Mouse (Mus musculus) heart, embryonic 11.5 days (tissue): ENCODE measurements around the gene Sox5. TPM values are rescaled to one million over a fixed set of nuclear protein-coding genes. Genes with fewer than 3 reads are reported as not detected.

Source experiments
- ATAC-seq: fragments of 200-750 bp; cut with Nextera tagmentation; replicated peaks from 2 replicates; pipeline ENCODE4 v1.8.0; 2017; ENCODE audit warnings: moderate library complexity; ENCODE audit not compliant: insufficient number of reproducible peaks, low FRiP score, low TSS enrichment
- H3K27ac ChIP-seq: fragments of 300-500 bp; sonication (generic); 2 replicates; pipeline ENCODE4 v1.5.1; 2014; ENCODE audit warnings: mild to moderate bottlenecking, low read depth, low read length
- H3K27me3 ChIP-seq: fragments of 300-500 bp; sonication (generic); 2 replicates; pipeline ENCODE4 v1.6.1; 2014; ENCODE audit warnings: mild to moderate bottlenecking, low read length, mixed read lengths; ENCODE audit not compliant: control insufficient read depth, insufficient read depth
- H3K36me3 ChIP-seq: fragments of 300-500 bp; sonication (generic); 2 replicates; pipeline ENCODE4 v1.6.1; 2014; ENCODE audit warnings: mild to moderate bottlenecking, low read length, moderate library complexity, mixed read lengths; ENCODE audit not compliant: control insufficient read depth, insufficient read depth
- H3K4me1 ChIP-seq: fragments of 300-500 bp; sonication (generic); 2 replicates; pipeline ENCODE4 v1.6.1; 2014; ENCODE audit warnings: low read length; ENCODE audit not compliant: control insufficient read depth, insufficient read depth
- H3K4me2 ChIP-seq: fragments of 300-500 bp; sonication (generic); 2 replicates; pipeline ENCODE4 v1.6.1; 2014; ENCODE audit warnings: mild to moderate bottlenecking, moderate library complexity
- H3K4me3 ChIP-seq: fragments of 300-500 bp; sonication (generic); 2 replicates; pipeline ENCODE4 v1.5.1; 2014; ENCODE audit warnings: low read depth, low read length
- H3K9ac ChIP-seq: fragments of 300-500 bp; sonication (generic); 2 replicates; pipeline ENCODE4 v1.6.1; 2014; ENCODE audit warnings: mild to moderate bottlenecking, low read depth, low read length, moderate library complexity
- H3K9me3 ChIP-seq: fragments of 300-500 bp; sonication (generic); replicated peaks from 2 replicates; pipeline ENCODE4 v1.6.1; 2016; ENCODE audit warnings: low read length; ENCODE audit not compliant: control insufficient read depth
- WGBS: fragments of 180-500 bp; shearing (Covaris S2); extraction: QIAGEN DNeasy Blood & Tissue Kit; methylation state at CpG from one replicate; pipeline ENCODE4 v1.1.7; 2014; ENCODE audit not compliant: insufficient replicate concordance; 5-methylcytosine and 5-hydroxymethylcytosine counted together
- polyA plus RNA-seq: library from polyadenylated mRNA; unstranded; fragments of >200 nt; fragmentation: Nextera tagmentation; extraction: Ambion mirVana; gene quantifications from 2 replicates; pipeline ENCODE4 v1.2.1, GENCODE M21; 2014

Gene Sox5
- polyA plus RNA-seq, 1 experiment from 2014 or later = 16.2 TPM

DNA sequence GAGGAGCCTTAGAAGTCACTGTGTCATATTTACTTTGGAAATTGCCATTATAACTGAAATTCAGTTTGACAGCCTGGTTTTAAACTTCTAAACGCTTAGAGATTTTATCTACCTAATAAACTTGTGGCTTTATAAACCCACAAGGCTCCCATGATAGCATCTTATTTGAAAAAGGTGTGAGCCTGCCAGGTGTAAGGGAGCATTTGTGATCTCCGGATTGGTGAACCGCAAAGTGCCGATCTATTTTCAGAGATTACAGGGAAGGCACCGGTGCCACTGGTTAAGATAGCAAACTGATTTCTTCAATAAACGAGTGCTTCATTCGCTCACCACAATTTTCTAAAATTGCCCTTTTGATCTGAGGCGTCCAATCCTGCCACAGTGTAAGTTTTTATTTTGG, 107.9 kb downstream of the Sox5 start:
- ATAC-seq = no peak
- H3K9ac ChIP-seq = no peak overlapping the region
- no peaks in the 10 kb centered on the region for H3K27me3 ChIP-seq
- no peak overlapping the region for H3K4me2 ChIP-seq
- no peak overlapping the region for H3K27ac ChIP-seq
- H3K4me3 ChIP-seq = no peak overlapping the region
- no peaks in the 10 kb centered on the region for H3K36me3 ChIP-seq
- H3K4me1 ChIP-seq = no peaks in the 10 kb centered on the region
- WGBS = 80% methylated on average over 8 of the region's 8 CpGs
- H3K9me3 ChIP-seq = no peaks in the 10 kb centered on the region

- H3K4me3 ChIP-seq = no peak overlapping the region
Measured at GRCm38 (mm10) chr6:144670433-144671167, 111.2 kb downstream of the Sox5 start.

GRCm38 (mm10) chr6:144666617-144667016, 115.2 kb downstream of the Sox5 start:
- 88% methylated on average over 6 of the region's 6 CpGs for WGBS
- H3K27me3 ChIP-seq = no peaks in the 10 kb centered on the region

More at GRCm38 (mm10) chr6:144670433-144671167, 111.2 kb downstream of the Sox5 start:
- 40% methylated on average over 3 of the region's 3 CpGs for WGBS
- H3K9me3 ChIP-seq = 0 out of 2 replicates have a peak, but pooled peaks cover 3% of the 10 kb centered on the region
- no peak for ATAC-seq
- H3K27ac ChIP-seq = no peak overlapping the region
- no peak overlapping the region for H3K9ac ChIP-seq
- no peaks in the 10 kb centered on the region for H3K27me3 ChIP-seq
- no peak overlapping the region for H3K4me2 ChIP-seq
- no peaks in the 10 kb centered on the region for H3K4me1 ChIP-seq
- H3K36me3 ChIP-seq = no peaks in the 10 kb centered on the region

GRCm38 (mm10) chr6:144664765-144665164, 117.0 kb downstream of the Sox5 start:
- H3K27ac ChIP-seq = no peak overlapping the region
- no peak overlapping the region for H3K9ac ChIP-seq
- H3K36me3 ChIP-seq = no peaks in the 10 kb centered on the region
- no peak overlapping the region for H3K4me3 ChIP-seq
- no peak overlapping the region for H3K4me2 ChIP-seq
- H3K9me3 ChIP-seq = 0 out of 2 replicates have a peak, but pooled peaks cover 3% of the 10 kb centered on the region
- no peak for ATAC-seq
- no peaks in the 10 kb centered on the region for H3K4me1 ChIP-seq
- no peaks in the 10 kb centered on the region for H3K27me3 ChIP-seq
- WGBS = 79% methylated on average over 9 of the region's 9 CpGs

More at GRCm38 (mm10) chr6:144666617-144667016, 115.2 kb downstream of the Sox5 start:
- H3K9me3 ChIP-seq = 0 out of 2 replicates have a peak, but pooled peaks cover 3% of the 10 kb centered on the region
- no peak for ATAC-seq
- no peaks in the 10 kb centered on the region for H3K36me3 ChIP-seq
- H3K4me2 ChIP-seq = no peak overlapping the region
- no peak overlapping the region for H3K9ac ChIP-seq
- H3K4me3 ChIP-seq = no peak overlapping the region
- no peaks in the 10 kb centered on the region for H3K4me1 ChIP-seq
- H3K27ac ChIP-seq = no peak overlapping the region

DNA sequence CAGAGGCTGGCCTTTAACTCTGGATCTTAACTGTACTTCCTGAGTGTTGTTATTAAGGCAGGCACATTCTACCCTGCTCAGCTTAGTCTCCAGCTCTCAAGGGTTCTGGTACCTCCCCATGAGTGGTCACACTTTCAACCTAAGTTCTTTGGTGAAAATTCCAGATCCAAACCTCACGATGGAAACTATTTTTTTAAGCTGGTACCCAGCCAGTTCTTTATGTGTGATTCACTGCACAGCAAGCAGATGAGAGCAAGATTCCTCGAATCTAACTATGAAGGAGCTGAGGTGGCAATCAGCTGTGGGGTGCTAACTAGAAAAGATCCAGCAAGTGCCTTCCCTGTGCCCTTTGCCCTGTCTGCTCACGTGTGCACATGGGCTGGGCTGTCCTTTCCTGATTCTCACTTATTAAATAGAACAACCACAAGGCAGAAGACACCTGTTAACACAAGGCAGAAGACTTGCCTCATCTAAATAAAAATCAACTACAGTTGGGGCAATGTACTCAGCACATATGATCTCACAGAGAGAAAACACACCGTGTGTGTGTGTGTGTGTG, 118.2 kb downstream of the Sox5 start:
- Histone ChIP-seq H3K27ac (no peak overlapping the region), H3K4me2 (no peak overlapping the region), H3K4me3 (no peak overlapping the region), H3K9ac (no peak overlapping the region), H3K27me3 (no peaks in the 10 kb centered on the region), H3K9me3 (0 out of 2 replicates have a peak, but pooled peaks cover 3% of the 10 kb centered on the region), H3K36me3 (no peaks in the 10 kb centered on the region), H3K4me1 (no peaks in the 10 kb centered on the region)
- ATAC-seq = no peak
- WGBS = 63% methylated on average over 4 of the region's 4 CpGs

GRCm38 (mm10) chr6:144659115-144660108, 122.4 kb downstream of the Sox5 start:
- 82% methylated on average over 10 of the region's 10 CpGs for whole genome bisulfite sequencing
- Histone ChIP-seq H3K4me3 (no peak overlapping the region), H3K4me1 (no peaks in the 10 kb centered on the region), H3K27ac (no peak overlapping the region), H3K4me2 (no peak overlapping the region), H3K9me3 (no peaks in the 10 kb centered on the region), H3K9ac (no peak overlapping the region), H3K36me3 (no peaks in the 10 kb centered on the region), H3K27me3 (no peaks in the 10 kb centered on the region)
- no peak for ATAC-seq

DNA sequence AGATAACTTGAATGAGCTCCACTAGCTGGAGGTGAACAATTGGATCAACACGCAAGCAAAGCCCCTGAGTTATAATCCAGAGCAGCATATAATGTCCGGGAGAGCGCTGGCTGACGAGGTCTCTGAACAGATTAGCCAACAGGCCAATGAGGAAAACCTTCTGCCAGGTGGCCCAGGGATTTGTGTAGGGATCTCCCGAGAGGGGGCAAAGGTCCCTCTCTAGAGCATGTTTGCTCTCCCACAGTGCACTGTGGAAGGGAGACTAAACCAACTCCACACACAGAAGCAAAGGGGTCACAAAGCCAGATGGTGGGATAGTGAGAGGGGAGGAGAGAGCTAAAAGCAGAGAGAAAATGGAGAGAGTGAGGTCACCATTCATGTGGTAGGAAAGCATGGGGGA, 128.9 kb downstream of the Sox5 start:
- Histone ChIP-seq H3K4me2 (no peak overlapping the region), H3K27me3 (no peaks in the 10 kb centered on the region), H3K27ac (no peak overlapping the region), H3K4me3 (no peak overlapping the region), H3K9me3 (no peaks in the 10 kb centered on the region), H3K4me1 (peaks cover 3% of the 10 kb centered on the region; the same call in 1 of the 2 replicates), H3K36me3 (no peaks in the 10 kb centered on the region), H3K9ac (no peak overlapping the region)
- no peak for ATAC-seq
- 74% methylated on average over 5 of the region's 5 CpGs for WGBS

DNA sequence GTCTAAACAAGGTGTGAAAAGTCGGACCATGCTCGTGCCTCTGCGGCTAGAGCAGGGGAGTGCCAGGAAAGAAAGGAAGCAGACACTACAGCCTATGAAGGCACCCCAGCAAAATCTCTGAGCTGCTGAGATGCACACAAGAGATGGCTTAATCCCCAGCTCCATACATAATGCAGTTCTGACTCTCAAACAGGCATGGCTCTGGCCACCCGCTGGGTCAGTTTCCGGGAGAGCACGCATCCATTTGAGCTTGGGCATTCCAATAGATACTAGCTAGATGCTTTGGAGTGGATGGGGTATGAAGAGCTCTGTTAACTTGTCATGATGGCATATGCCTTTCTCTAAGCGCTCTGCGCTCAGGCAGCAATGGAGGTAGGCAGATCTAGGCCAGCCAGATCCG, 132.9 kb downstream of the Sox5 start:
- WGBS = 58% methylated on average over 9 of the region's 9 CpGs
- Histone ChIP-seq H3K9me3 (no peaks in the 10 kb centered on the region), H3K27me3 (no peaks in the 10 kb centered on the region), H3K4me2 (no peak overlapping the region), H3K9ac (no peak overlapping the region), H3K4me3 (no peak overlapping the region), H3K27ac (peak overlapping the region; percentile 41; the same call in 1 of the 2 replicates), H3K36me3 (no peaks in the 10 kb centered on the region), H3K4me1 (peaks cover 6% of the 10 kb centered on the region; the same call in 1 of the 2 replicates)
- no peak for ATAC-seq
